Mouse (Mus musculus) kidney, embryonic 16.5 days (tissue): ENCODE measurements at regions not wholly inside any gene's neighbourhood (a gene's known extent, or its start where the extent isn't known, plus 50 kb on each side); places are given as distances from the start of the nearest gene placed in this dataset.

Experiments used
- ATAC-seq: fragments of 200-750 bp; cut with Nextera tagmentation; 2 replicates; pipeline ENCODE4 v1.8.0; 2017; ENCODE audit warnings: moderate TSS enrichment; ENCODE audit not compliant: low FRiP score, low TSS enrichment
- H3K27ac ChIP-seq: fragments of 300-500 bp; sonication (generic); 2 replicates; pipeline ENCODE4 v1.5.1; 2014; ENCODE audit warnings: low read length
- H3K27me3 ChIP-seq: fragments of 300-500 bp; sonication (generic); 2 replicates; pipeline ENCODE4 v1.6.1; 2014; ENCODE audit warnings: low read length, control low read depth, mixed read lengths; ENCODE audit not compliant: insufficient read depth
- H3K36me3 ChIP-seq: fragments of 300-500 bp; sonication (generic); 2 replicates; pipeline ENCODE4 v1.6.1; 2014; ENCODE audit warnings: low read length, control low read depth, mixed read lengths; ENCODE audit not compliant: insufficient read depth
- H3K4me1 ChIP-seq: fragments of 300-500 bp; sonication (generic); 2 replicates; pipeline ENCODE4 v1.6.1; 2014; ENCODE audit warnings: low read length, control low read depth, mixed read lengths; ENCODE audit not compliant: insufficient read depth
- H3K4me2 ChIP-seq: fragments of 300-500 bp; sonication (generic); replicated peaks from 2 replicates; pipeline ENCODE4 v1.6.1; 2014; ENCODE audit warnings: low read depth, low read length
- H3K4me3 ChIP-seq: fragments of 300-500 bp; sonication (generic); 2 replicates; pipeline ENCODE4 v1.5.1; 2014; ENCODE audit warnings: mild to moderate bottlenecking, low read length
- H3K9ac ChIP-seq: fragments of 300-500 bp; sonication (generic); replicated peaks from 2 replicates; pipeline ENCODE4 v1.6.1; 2014; ENCODE audit warnings: low read length
- H3K9me3 ChIP-seq: fragments of 300-500 bp; sonication (generic); 2 replicates; pipeline ENCODE4 v1.6.1; 2016; ENCODE audit warnings: low read length, control low read depth
- WGBS: fragments of 180-500 bp; shearing (Covaris S2); extraction: QIAGEN DNeasy Blood & Tissue Kit; methylation state at CpG from one replicate; pipeline ENCODE4 v1.1.7; 2014; 5-methylcytosine and 5-hydroxymethylcytosine counted together

- Histone ChIP-seq H3K4me2 (no peak overlapping the region), H3K27ac (no peak overlapping the region), H3K4me3 (no peak overlapping the region), H3K9ac (no peak overlapping the region), H3K4me1 (no peaks in the 10 kb centered on the region), H3K9me3 (no peaks in the 10 kb centered on the region), H3K36me3 (no peaks in the 10 kb centered on the region), H3K27me3 (no peaks in the 10 kb centered on the region)
- ATAC-seq = no peak
- WGBS = 92% methylated on average over 1 of the region's 1 CpGs
Observed at GRCm38 (mm10) chr13:6397648-6398047, 150.3 kb upstream of the Pitrm1 start.

- H3K4me3 ChIP-seq = no peak overlapping the region
- WGBS = 62% methylated on average over 4 of the region's 4 CpGs
- no peak overlapping the region for H3K4me2 ChIP-seq
- H3K4me1 ChIP-seq = no peaks in the 10 kb centered on the region
- no peaks in the 10 kb centered on the region for H3K36me3 ChIP-seq
- no peak overlapping the region for H3K27ac ChIP-seq
- no peaks in the 10 kb centered on the region for H3K9me3 ChIP-seq
- no peak overlapping the region for H3K9ac ChIP-seq
- ATAC-seq = no peak
- no peaks in the 10 kb centered on the region for H3K27me3 ChIP-seq
Observed at GRCm38 (mm10) chr13:6431821-6432220, 116.1 kb upstream of the Pitrm1 start.

GRCm38 (mm10) chr13:6446976-6447375 is 101.0 kb upstream of the Pitrm1 start:
- Histone ChIP-seq H3K9ac (no peak overlapping the region), H3K27ac (no peak overlapping the region), H3K4me3 (no peak overlapping the region), H3K4me2 (no peak overlapping the region), H3K36me3 (no peaks in the 10 kb centered on the region), H3K4me1 (no peaks in the 10 kb centered on the region), H3K27me3 (no peaks in the 10 kb centered on the region), H3K9me3 (no peaks in the 10 kb centered on the region)
- ATAC-seq = no peak

- H3K27me3 ChIP-seq = no peaks in the 10 kb centered on the region
- ATAC-seq = no peak
Observed at GRCm38 (mm10) chr13:6461363-6461762, 86.6 kb upstream of the Pitrm1 start.

GRCm38 (mm10) chr13:6465911-6466419 is 82.0 kb upstream of the Pitrm1 start:
- Histone ChIP-seq H3K4me2 (no peak overlapping the region), H3K36me3 (no peaks in the 10 kb centered on the region), H3K4me3 (no peak overlapping the region), H3K4me1 (0 out of 2 replicates have a peak, but pooled peaks cover 6% of the 10 kb centered on the region), H3K27me3 (no peaks in the 10 kb centered on the region), H3K27ac (no peak overlapping the region), H3K9me3 (no peaks in the 10 kb centered on the region), H3K9ac (no peak overlapping the region)
- WGBS = 45% methylated on average over 9 of the region's 9 CpGs
- no peak for ATAC-seq

More at GRCm38 (mm10) chr13:6461363-6461762, 86.6 kb upstream of the Pitrm1 start:
- WGBS = 84% methylated on average over 6 of the region's 6 CpGs
- Histone ChIP-seq H3K4me2 (no peak overlapping the region), H3K27ac (no peak overlapping the region), H3K36me3 (no peaks in the 10 kb centered on the region), H3K4me3 (no peak overlapping the region), H3K4me1 (no peaks in the 10 kb centered on the region), H3K9ac (no peak overlapping the region), H3K9me3 (no peaks in the 10 kb centered on the region)

- WGBS = 56% methylated on average over 11 of the region's 11 CpGs
- no peak overlapping the region for H3K4me3 ChIP-seq
Observed at GRCm38 (mm10) chr13:6469446-6470227, 78.3 kb upstream of the Pitrm1 start.

GRCm38 (mm10) chr13:6470286-6471103 is 77.5 kb upstream of the Pitrm1 start:
- ATAC-seq = no peak
- no peaks in the 10 kb centered on the region; the same call in 1 of the 2 replicates for H3K27me3 ChIP-seq
- 88% methylated on average over 15 of the region's 15 CpGs for WGBS
- no peaks in the 10 kb centered on the region for H3K36me3 ChIP-seq
- no peak overlapping the region for H3K9ac ChIP-seq
- no peaks in the 10 kb centered on the region for H3K9me3 ChIP-seq
- 0 out of 2 replicates have a peak, but pooled peaks cover 6% of the 10 kb centered on the region for H3K4me1 ChIP-seq
- H3K4me2 ChIP-seq = no peak overlapping the region
- no peak overlapping the region for H3K4me3 ChIP-seq
- H3K27ac ChIP-seq = no peak overlapping the region

More at GRCm38 (mm10) chr13:6469446-6470227, 78.3 kb upstream of the Pitrm1 start:
- H3K9ac ChIP-seq = no peak overlapping the region
- H3K4me1 ChIP-seq = 0 out of 2 replicates have a peak, but pooled peaks cover 6% of the 10 kb centered on the region
- no peaks in the 10 kb centered on the region; the same call in 1 of the 2 replicates for H3K27me3 ChIP-seq
- 0 out of 2 replicates have a peak overlapping the region, but pooled peaks have one; percentile 30 for H3K27ac ChIP-seq
- H3K4me2 ChIP-seq = no peak overlapping the region
- H3K36me3 ChIP-seq = no peaks in the 10 kb centered on the region
- H3K9me3 ChIP-seq = no peaks in the 10 kb centered on the region
- ATAC-seq = peak; percentile 73

GRCm38 (mm10) chr13:6471643-6472042 is 76.3 kb upstream of the Pitrm1 start:
- H3K27me3 ChIP-seq = no peaks in the 10 kb centered on the region; the same call in 1 of the 2 replicates
- no peak overlapping the region for H3K27ac ChIP-seq
- H3K4me1 ChIP-seq = 0 out of 2 replicates have a peak, but pooled peaks cover 6% of the 10 kb centered on the region
- H3K4me2 ChIP-seq = no peak overlapping the region
- H3K36me3 ChIP-seq = no peaks in the 10 kb centered on the region
- H3K9me3 ChIP-seq = no peaks in the 10 kb centered on the region
- 7% methylated on average over 7 of the region's 7 CpGs for WGBS
- ATAC-seq = peak; percentile 62; the same call in 1 of the 2 replicates
- no peak overlapping the region for H3K4me3 ChIP-seq
- H3K9ac ChIP-seq = no peak overlapping the region

GRCm38 (mm10) chr13:6473401-6474190 is 74.4 kb upstream of the Pitrm1 start:
- no peak overlapping the region for H3K4me3 ChIP-seq
- no peak overlapping the region for H3K9ac ChIP-seq
- H3K36me3 ChIP-seq = no peaks in the 10 kb centered on the region
- no peak for ATAC-seq
- H3K27me3 ChIP-seq = no peaks in the 10 kb centered on the region; the same call in 1 of the 2 replicates
- no peak overlapping the region for H3K27ac ChIP-seq
- H3K4me1 ChIP-seq = 0 out of 2 replicates have a peak, but pooled peaks cover 6% of the 10 kb centered on the region
- no peaks in the 10 kb centered on the region for H3K9me3 ChIP-seq
- no peak overlapping the region for H3K4me2 ChIP-seq
- 69% methylated on average over 12 of the region's 12 CpGs for WGBS
